8 mouse cellular contexts compared by ENCODE assay signal in the genomic region with DNA sequence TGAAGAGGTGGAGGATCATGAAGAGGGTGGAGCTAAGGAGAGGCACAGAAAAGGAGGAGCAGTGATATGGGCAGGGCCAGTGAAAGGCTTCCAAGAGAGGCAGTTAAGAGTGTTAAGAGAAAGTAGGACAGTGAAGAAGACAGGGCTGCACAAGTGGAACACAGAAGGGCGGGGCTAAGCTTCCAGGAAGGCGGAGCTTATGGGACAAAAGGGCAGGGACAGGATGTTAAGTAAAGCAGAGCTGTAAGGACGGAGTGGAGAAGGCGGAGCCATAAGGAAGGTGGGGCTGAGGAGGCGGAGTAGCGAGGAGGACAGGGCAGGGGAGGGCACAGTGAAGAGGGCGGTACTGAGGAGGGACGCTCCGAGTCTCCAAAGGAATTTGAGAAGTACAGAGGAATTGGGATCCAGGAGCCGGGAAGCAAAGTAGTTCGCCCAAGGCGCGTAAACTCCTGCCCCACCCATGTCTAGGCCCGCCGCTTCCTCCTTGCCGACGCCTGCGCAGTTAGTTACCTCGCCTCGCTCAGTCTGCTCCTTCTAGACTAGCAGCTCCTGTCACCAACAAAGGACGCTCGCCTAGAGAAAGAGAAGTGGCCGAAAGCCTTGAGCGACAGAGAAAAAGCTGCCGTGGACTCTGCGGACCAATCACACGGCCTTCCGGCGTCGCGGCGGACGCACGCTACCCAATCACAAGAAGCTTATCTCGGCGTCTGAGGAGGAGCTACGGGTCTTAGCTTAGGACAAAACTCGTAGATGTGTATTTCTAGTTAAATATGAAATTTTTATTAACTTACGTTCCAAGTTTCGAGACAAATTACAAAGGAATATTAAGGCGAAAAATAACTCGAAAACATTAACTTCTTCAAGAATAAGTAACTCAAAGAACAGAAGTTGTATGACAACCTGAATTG. TPM values are rescaled to one million over a fixed set of nuclear protein-coding genes. Genes with fewer than 3 reads are reported as not detected.
A peak's percentile ranks its signal among the peaks of the same experiment; 100 is the strongest.
DNase-seq lines count a peak whose midpoint lies in the region; ATAC-seq and TF ChIP-seq lines count a peak whose summit lies in the region.

A gene (minus strand): TSS at position 700 of the 908 bp plus-strand sequence.

- TF ChIP-seq CTCF in gastrocnemius, adult 2 months (IDR thresholded peaks at IDR 0.05): no peak
- no peak for TF ChIP-seq CTCF in hindbrain, postnatal 0 days (IDR thresholded peaks at IDR 0.05; ENCODE audit: low read depth)
- no peak for TF ChIP-seq CTCF in left cerebral cortex, adult 2 months (IDR thresholded peaks at IDR 0.05)

- 0% methylated on average over 42 of the region's 42 CpGs for WGBS in hindbrain, postnatal 0 days

- intact Hi-C loops in gastrocnemius, adult 2 months (cut with DNase I): no loop called here
- intact Hi-C loops in left cerebral cortex, adult 2 months (cut with DNase I): no loop called here

- peak within 1 kb of the TSS; percentile 61 for H3K4me2 ChIP-seq in hindbrain, postnatal 0 days (ENCODE audit: low read depth, low read length)

- ATAC-seq in common myeloid progenitor, adult 5-6 weeks (replicated peaks; ENCODE audit: low read depth, poor library complexity, severe bottlenecking): peak; percentile 94
- peak; percentile 98 for ATAC-seq in hindbrain, postnatal 0 days
- ATAC-seq in megakaryocyte, adult 5-6 weeks (ENCODE audit: poor library complexity, severe bottlenecking): peak; percentile 92

- H3K27me3 ChIP-seq in hindbrain, postnatal 0 days (ENCODE audit: insufficient read depth, low read length): no peaks in the 10 kb centered on the region

- peak; percentile 99 for DNase-seq in ZHBTc4 (ENCODE audit: low read depth, low spot score)
- peak; percentile 93 for DNase-seq in gastrocnemius, adult 2 months
- peak; percentile 94 for DNase-seq in hindbrain, postnatal 0 days (ENCODE audit: low spot score)
- peak; percentile 84 to 89 for DNase-seq in left cerebral cortex, adult 2 months (ENCODE audit: extremely low spot score in 1 of 2, low spot score in 2 of 2)
- DNase-seq in right cerebral cortex, adult 2 months (ENCODE audit: low spot score in 2 of 2): peak; percentile 89 to 91
- DNase-seq in urinary bladder, postnatal 14 days (ENCODE audit: low spot score): peak; percentile 93

- H3K27ac ChIP-seq in gastrocnemius, adult 2 months: peak within 1 kb of the TSS; percentile 97
- peak within 1 kb of the TSS; percentile 92 for H3K27ac ChIP-seq in hindbrain, postnatal 0 days
- H3K27ac ChIP-seq in left cerebral cortex, adult 2 months: peak within 1 kb of the TSS; percentile 93

- H3K9me3 ChIP-seq in hindbrain, postnatal 0 days (ENCODE audit: low read length): no peaks in the 10 kb centered on the region

- peaks cover 10% of the 10 kb centered on the region for H3K36me3 ChIP-seq in hindbrain, postnatal 0 days (ENCODE audit: insufficient read depth, low read length)

- peaks cover 5% of the 10 kb centered on the region; the same call in 1 of the 2 replicates for H3K4me1 ChIP-seq in hindbrain, postnatal 0 days (ENCODE audit: insufficient read depth, low read length)

- H3K9ac ChIP-seq in hindbrain, postnatal 0 days (replicated peaks; ENCODE audit: low read length): peak within 1 kb of the TSS; percentile 69

- peak within 1 kb of the TSS; percentile 91 for H3K4me3 ChIP-seq in gastrocnemius, adult 2 months
- peak within 1 kb of the TSS; percentile 82 for H3K4me3 ChIP-seq in hindbrain, postnatal 0 days (ENCODE audit: low read length)
- H3K4me3 ChIP-seq in left cerebral cortex, adult 2 months: peak within 1 kb of the TSS; percentile 77

RNA-seq across cellular contexts. Expression of the gene that starts here (rescaled TPM):
- 77.8 and 83.4 TPM in 2 replicates for total RNA-seq in common myeloid progenitor, adult 5-6 weeks (2017)
- total RNA-seq in gastrocnemius, adult 2 months (2021): 10 to 100 TPM in 1 of 2 experiments, 1 to 10 TPM in 1; 10.0 to 16.0 TPM
- total RNA-seq in hindbrain, postnatal 0 days (2014; rRNA removed): 33.5 and 35.9 TPM in 2 replicates
- 39.9 and 41.1 TPM in 2 replicates for polyA plus RNA-seq in hindbrain, postnatal 0 days (2015; fragmentation: Nextera tagmentation; extraction: Ambion mirVana)
- total RNA-seq in left cerebral cortex, adult 2 months (2021): 10 to 100 TPM; 25.3 TPM
- total RNA-seq in megakaryocyte, adult 5-6 weeks (2015): 17.6 and 23.0 TPM in 2 replicates
- 75.0 and 84.4 TPM in 2 replicates for total RNA-seq in megakaryocyte, adult 5-6 weeks (2017)

Comparison
In these comparisons a context has a peak if more than half of its experiments do, and no peak if none do; other contexts are left out.
1. Peak in every context shown above with its lines: DNase-seq, ATAC-seq, H3K4me3 ChIP-seq and H3K27ac ChIP-seq.